Mouse (Mus musculus) myocyte (in vitro differentiated cells): ENCODE measurements around the gene Tas1r1.

Experiments
- CEBPB ChIP-seq: IDR thresholded peaks from 2 replicates; pipeline ENCODE4 v1.6.1; 2011; ENCODE audit warnings: mild to moderate bottlenecking, moderate library complexity; ENCODE audit not compliant: poor library complexity, insufficient read depth, severe bottlenecking
- E2F4 ChIP-seq: IDR thresholded peaks from one replicate; pipeline ENCODE4 v1.6.1; 2011; ENCODE audit warnings: mild to moderate bottlenecking, control low read depth, moderate library complexity; ENCODE audit not compliant: insufficient read depth
- MAX ChIP-seq: IDR thresholded peaks from one replicate; pipeline ENCODE4 v1.6.1; 2011; ENCODE audit warnings: low read depth, mild to moderate bottlenecking, control low read depth
- MYOD1 ChIP-seq, 3 experiments: IDR thresholded peaks; one replicate each; pipeline ENCODE4 v1.6.1; 2011; ENCODE audit warnings: control low read depth in 2 of 3, low read depth in 2 of 3, mild to moderate bottlenecking in 2 of 3, moderate library complexity in 1 of 3; ENCODE audit not compliant: insufficient read length in 2 of 3, control insufficient read depth in 1 of 3
- POLR2A ChIP-seq: IDR thresholded peaks from one replicate; pipeline ENCODE4 v1.6.1; 2011; ENCODE audit warnings: low read depth, mild to moderate bottlenecking, control low read depth, moderate library complexity; ENCODE audit not compliant: insufficient read length
- POLR2AphosphoS2 ChIP-seq: IDR thresholded peaks from one replicate; pipeline ENCODE4 v1.6.1; 2011; ENCODE audit warnings: low read depth, control low read depth; ENCODE audit not compliant: insufficient read length
- TCF12 ChIP-seq: IDR thresholded peaks from one replicate; pipeline ENCODE4 v1.6.1; 2011; ENCODE audit warnings: mild to moderate bottlenecking, control low read depth; ENCODE audit not compliant: poor library complexity, insufficient read depth, severe bottlenecking
- USF1 ChIP-seq: IDR thresholded peaks from one replicate; pipeline ENCODE4 v1.6.1; 2011; ENCODE audit warnings: low read depth, mild to moderate bottlenecking, control low read depth, moderate library complexity

DNA sequence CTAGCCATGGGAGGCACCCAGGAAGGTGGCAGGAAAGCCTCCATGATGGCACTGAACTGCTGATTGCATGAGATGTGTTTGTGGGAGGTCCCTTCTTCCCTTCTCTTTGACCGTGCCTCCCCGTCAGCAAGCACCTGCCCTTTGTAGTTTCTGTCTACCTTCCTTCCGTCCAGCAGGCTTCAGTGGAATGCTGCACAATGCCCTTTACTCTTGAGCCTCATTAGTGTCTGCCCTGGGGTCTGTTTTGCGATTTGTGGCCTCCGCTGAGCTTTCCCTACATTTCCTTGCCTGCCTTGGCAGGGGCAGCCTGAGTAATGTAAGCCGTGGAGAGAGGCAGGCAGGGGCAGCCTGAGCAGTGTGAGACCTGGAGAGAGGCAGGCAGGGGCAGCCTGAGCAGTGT is 6.2 kb upstream of the Tas1r1 start:
- TF ChIP-seq MAX (no peak), E2F4 (no peak), MYOD1 (IDR thresholded peaks at IDR 0.05; ENCODE audit: control insufficient read depth in 1 of 3, insufficient read length in 2 of 3, low read depth in 2 of 3) (no peak), TCF12 (no peak), POLR2A (no peak), USF1 (no peak), CEBPB (no peak), POLR2AphosphoS2 (no peak)
